Mouse (Mus musculus): ENCODE measurements around the gene Myh10. TPM values are rescaled to one million over a fixed set of nuclear protein-coding genes. Genes with fewer than 3 reads are reported as not detected.
"Not testable (repeated sequence)": the region's sequence is repeated elsewhere in the genome, so short reads cannot be mapped to it uniquely, and the experiment has no call there.

Myh10 gene
- polyA plus RNA-seq, 1 experiment: 180 TPM

- TF ChIP-seq POLR2A (IDR thresholded peaks at IDR 0.05; ENCODE audit: borderline replicate concordance, insufficient read depth, low read length) (no peak), CTCF (IDR thresholded peaks at IDR 0.05; ENCODE audit: borderline replicate concordance, insufficient read depth, low read depth, low read length) (no peak)
- Histone ChIP-seq H3K4me1 (ENCODE audit: control insufficient read depth, insufficient read depth, low read length) (peaks cover 16% of the 10 kb centered on the region), H3K4me3 (replicated peaks; ENCODE audit: insufficient read depth, low read depth, low read length) (no peak overlapping the region), H3K27ac (ENCODE audit: insufficient read depth, low read length) (0 out of 2 replicates have a peak overlapping the region, but pooled peaks have one; percentile 12), H3K27me3 (ENCODE audit: control insufficient read depth, insufficient read depth, low read length) (no peaks in the 10 kb centered on the region)
- 11% methylated on average over 16 of the region's 16 CpGs for WGBS
- peak; percentile 57 to 66 for DNase-seq
These were observed 25.9 kb downstream of the Myh10 start for GRCm38 (mm10) chr11:68717171-68717840.

GRCm38 (mm10) chr11:68719096-68719648, 27.8 kb downstream of the Myh10 start:
- TF ChIP-seq CTCF (IDR thresholded peaks at IDR 0.05; ENCODE audit: borderline replicate concordance, insufficient read depth, low read depth, low read length): no peak
- no peak for TF ChIP-seq POLR2A (IDR thresholded peaks at IDR 0.05; ENCODE audit: borderline replicate concordance, insufficient read depth, low read length)
- H3K27me3 ChIP-seq (ENCODE audit: control insufficient read depth, insufficient read depth, low read length): no peaks in the 10 kb centered on the region
- H3K4me1 ChIP-seq (ENCODE audit: control insufficient read depth, insufficient read depth, low read length): peaks cover 15% of the 10 kb centered on the region
- no peak overlapping the region for H3K4me3 ChIP-seq (replicated peaks; ENCODE audit: insufficient read depth, low read depth, low read length)
- H3K27ac ChIP-seq (ENCODE audit: insufficient read depth, low read length): no peak overlapping the region
- WGBS: 46% methylated on average over 4 of the region's 4 CpGs
- DNase-seq: no peak

GRCm38 (mm10) chr11:68719774-68720173, 28.4 kb downstream of the Myh10 start:
- Histone ChIP-seq H3K27me3 (ENCODE audit: control insufficient read depth, insufficient read depth, low read length) (no peaks in the 10 kb centered on the region), H3K27ac (ENCODE audit: insufficient read depth, low read length) (no peak overlapping the region), H3K4me3 (replicated peaks; ENCODE audit: insufficient read depth, low read depth, low read length) (no peak overlapping the region), H3K4me1 (ENCODE audit: control insufficient read depth, insufficient read depth, low read length) (peaks cover 15% of the 10 kb centered on the region)
- 68% methylated on average over 5 of the region's 5 CpGs for WGBS
- no peak for TF ChIP-seq CTCF (IDR thresholded peaks at IDR 0.05; ENCODE audit: borderline replicate concordance, insufficient read depth, low read depth, low read length)
- no peak for TF ChIP-seq POLR2A (IDR thresholded peaks at IDR 0.05; ENCODE audit: borderline replicate concordance, insufficient read depth, low read length)
- DNase-seq: no peak

- H3K4me3 ChIP-seq (replicated peaks; ENCODE audit: insufficient read depth, low read depth, low read length): no peak overlapping the region
- DNase-seq: no peak
- H3K27ac ChIP-seq (ENCODE audit: insufficient read depth, low read length): no peak overlapping the region
- H3K4me1 ChIP-seq (ENCODE audit: control insufficient read depth, insufficient read depth, low read length): peaks cover 3% of the 10 kb centered on the region; the same call in 1 of the 2 replicates
- peak; percentile 56; the same call in 1 of the 2 replicates for TF ChIP-seq CTCF (IDR thresholded peaks at IDR 0.05; ENCODE audit: borderline replicate concordance, insufficient read depth, low read depth, low read length)
- no peak for TF ChIP-seq POLR2A (IDR thresholded peaks at IDR 0.05; ENCODE audit: borderline replicate concordance, insufficient read depth, low read length)
- H3K27me3 ChIP-seq (ENCODE audit: control insufficient read depth, insufficient read depth, low read length): no peaks in the 10 kb centered on the region
These were observed 32.8 kb downstream of the Myh10 start for GRCm38 (mm10) chr11:68724117-68724516.

GRCm38 (mm10) chr11:68728693-68729092, 37.3 kb downstream of the Myh10 start:
- Histone ChIP-seq H3K27ac (ENCODE audit: insufficient read depth, low read length) (no peak overlapping the region), H3K4me1 (ENCODE audit: control insufficient read depth, insufficient read depth, low read length) (peaks cover 6% of the 10 kb centered on the region), H3K4me3 (replicated peaks; ENCODE audit: insufficient read depth, low read depth, low read length) (no peak overlapping the region), H3K27me3 (ENCODE audit: control insufficient read depth, insufficient read depth, low read length) (no peaks in the 10 kb centered on the region)
- WGBS: 88% methylated on average over 3 of the region's 3 CpGs
- no peak for DNase-seq
- no peak for TF ChIP-seq CTCF (IDR thresholded peaks at IDR 0.05; ENCODE audit: borderline replicate concordance, insufficient read depth, low read depth, low read length)
- no peak for TF ChIP-seq POLR2A (IDR thresholded peaks at IDR 0.05; ENCODE audit: borderline replicate concordance, insufficient read depth, low read length)

- TF ChIP-seq CTCF (IDR thresholded peaks at IDR 0.05; ENCODE audit: borderline replicate concordance, insufficient read depth, low read depth, low read length) (no peak), POLR2A (IDR thresholded peaks at IDR 0.05; ENCODE audit: borderline replicate concordance, insufficient read depth, low read length) (no peak)
- Histone ChIP-seq H3K4me1 (ENCODE audit: control insufficient read depth, insufficient read depth, low read length) (peaks cover 6% of the 10 kb centered on the region), H3K27me3 (ENCODE audit: control insufficient read depth, insufficient read depth, low read length) (no peaks in the 10 kb centered on the region), H3K27ac (ENCODE audit: insufficient read depth, low read length) (no peak overlapping the region), H3K4me3 (replicated peaks; ENCODE audit: insufficient read depth, low read depth, low read length) (no peak overlapping the region)
- DNase-seq: no peak
- WGBS: 53% methylated on average over 5 of the region's 5 CpGs
These were observed 39.4 kb downstream of the Myh10 start for GRCm38 (mm10) chr11:68730792-68731191.

GRCm38 (mm10) chr11:68732066-68732465, 40.7 kb downstream of the Myh10 start:
- TF ChIP-seq CTCF (IDR thresholded peaks at IDR 0.05; ENCODE audit: borderline replicate concordance, insufficient read depth, low read depth, low read length) (no peak), POLR2A (IDR thresholded peaks at IDR 0.05; ENCODE audit: borderline replicate concordance, insufficient read depth, low read length) (no peak)
- 14% methylated on average over 6 of the region's 6 CpGs for WGBS

GRCm38 (mm10) chr11:68733401-68733800, 42.0 kb downstream of the Myh10 start:
- not testable (repeated sequence) for DNase-seq; H3K27me3 ChIP-seq (ENCODE audit: control insufficient read depth, insufficient read depth, low read length); H3K27ac ChIP-seq (ENCODE audit: insufficient read depth, low read length); H3K4me3 ChIP-seq (replicated peaks; ENCODE audit: insufficient read depth, low read depth, low read length)
- WGBS: 42% methylated on average over 3 of the region's 3 CpGs
- peaks cover 12% of the 10 kb centered on the region for H3K4me1 ChIP-seq (ENCODE audit: control insufficient read depth, insufficient read depth, low read length)

More at GRCm38 (mm10) chr11:68732066-68732465, 40.7 kb downstream of the Myh10 start:
- no peak overlapping the region for H3K4me3 ChIP-seq (replicated peaks; ENCODE audit: insufficient read depth, low read depth, low read length)
- no peaks in the 10 kb centered on the region for H3K27me3 ChIP-seq (ENCODE audit: control insufficient read depth, insufficient read depth, low read length)
- H3K27ac ChIP-seq (ENCODE audit: insufficient read depth, low read length): no peak overlapping the region
- DNase-seq: peak; percentile 39 to 49
- peaks cover 7% of the 10 kb centered on the region for H3K4me1 ChIP-seq (ENCODE audit: control insufficient read depth, insufficient read depth, low read length)

Measured in cerebellum, adult 2 months (tissue).